Mouse (Mus musculus) thymus, postnatal 25 days (tissue): ENCODE results near the gene Slc24a3.
A peak's percentile ranks its signal among the peaks of the same experiment; 100 is the strongest.

ENCODE experiments used
- DNase-seq: peaks from one replicate; pipeline ENCODE4 v3.0.0; 2022

Gene Slc24a3

GRCm38 (mm10) chr2:145564596-145564995 is 397.0 kb downstream of the Slc24a3 start:
- no peak for DNase-seq

DNA sequence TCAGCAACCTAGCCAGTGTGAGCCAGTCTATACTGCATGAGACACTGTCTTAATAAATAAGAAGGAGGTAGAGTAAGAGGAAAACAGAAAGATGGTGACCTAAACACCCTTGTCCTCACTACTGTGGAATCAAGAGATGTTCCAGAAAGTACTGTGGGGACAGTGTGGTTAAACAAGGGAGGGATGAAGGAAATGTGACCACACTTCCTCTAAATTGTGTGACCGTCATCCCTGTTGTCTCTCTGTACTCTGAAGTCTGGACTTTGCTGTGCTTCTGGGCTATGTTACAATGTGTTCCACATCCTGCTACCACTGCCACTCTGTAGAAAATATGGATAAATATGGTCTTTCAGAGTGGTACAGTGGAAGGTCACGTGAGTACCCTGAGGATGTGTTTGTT is 399.4 kb downstream of the Slc24a3 start:
- DNase-seq, result no peak

DNA sequence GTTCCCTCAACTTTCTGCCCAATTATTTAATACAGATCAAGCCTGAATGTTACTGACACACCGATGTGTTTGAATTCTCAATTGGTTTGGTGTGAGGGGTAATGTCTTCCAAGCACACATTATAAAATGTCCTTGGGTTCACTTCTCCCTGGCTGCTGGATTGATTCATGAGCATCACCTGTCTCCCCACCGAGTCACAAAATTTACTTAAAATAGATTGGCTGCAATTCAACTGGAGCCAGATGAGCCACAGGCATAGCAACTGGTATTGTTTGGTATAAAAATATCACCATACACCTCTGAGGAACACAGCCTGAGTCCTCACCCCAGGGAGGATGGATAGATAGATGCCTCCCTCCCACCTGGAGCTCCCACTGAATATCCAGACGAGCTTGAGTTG is 404.4 kb downstream of the Slc24a3 start:
- DNase-seq, result no peak

GRCm38 (mm10) chr2:145574148-145574547 is 406.6 kb downstream of the Slc24a3 start:
- DNase-seq, result no peak

DNA sequence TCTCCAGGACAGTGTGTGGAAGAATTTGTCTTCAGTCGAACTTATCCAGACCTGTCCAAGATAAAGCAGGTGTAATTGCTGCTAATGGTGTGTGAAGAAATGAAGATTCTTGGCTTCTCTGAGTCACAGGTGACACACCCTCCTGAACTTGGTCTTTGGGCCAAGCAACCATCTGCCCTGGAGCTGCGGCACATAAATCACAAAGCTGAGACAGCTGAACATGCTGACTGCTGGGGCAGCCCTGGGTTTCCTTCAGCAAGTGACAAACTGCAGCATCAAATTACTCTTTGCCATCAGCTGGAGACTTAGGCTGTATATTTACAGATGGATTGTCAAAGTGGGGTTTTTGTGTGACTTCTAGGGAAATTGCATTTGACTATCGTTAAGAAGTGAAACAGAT is 415.5 kb downstream of the Slc24a3 start:
- DNase-seq, result no peak

DNA sequence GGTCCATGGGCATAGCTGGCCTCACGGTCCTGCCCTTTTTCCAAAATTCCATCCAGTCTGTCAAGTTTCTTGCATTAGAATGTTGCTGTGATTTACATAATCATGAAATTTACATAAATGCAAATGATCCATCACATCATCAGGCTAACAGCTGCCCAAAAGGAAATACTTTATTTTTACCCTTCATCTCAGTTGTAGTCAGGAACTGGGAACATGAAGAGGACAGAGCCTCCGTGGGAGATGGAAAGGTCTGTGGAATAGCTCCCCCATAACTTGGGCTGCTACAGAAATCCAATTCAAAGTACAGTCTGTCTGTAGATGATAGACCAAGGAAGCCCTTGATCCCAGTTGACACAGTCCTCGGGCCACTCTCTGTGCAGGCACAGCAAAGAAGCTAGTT is 417.9 kb downstream of the Slc24a3 start:
- no peak for DNase-seq

GRCm38 (mm10) chr2:145588009-145588737 is 420.6 kb downstream of the Slc24a3 start:
- peak; percentile 22 for DNase-seq

DNA sequence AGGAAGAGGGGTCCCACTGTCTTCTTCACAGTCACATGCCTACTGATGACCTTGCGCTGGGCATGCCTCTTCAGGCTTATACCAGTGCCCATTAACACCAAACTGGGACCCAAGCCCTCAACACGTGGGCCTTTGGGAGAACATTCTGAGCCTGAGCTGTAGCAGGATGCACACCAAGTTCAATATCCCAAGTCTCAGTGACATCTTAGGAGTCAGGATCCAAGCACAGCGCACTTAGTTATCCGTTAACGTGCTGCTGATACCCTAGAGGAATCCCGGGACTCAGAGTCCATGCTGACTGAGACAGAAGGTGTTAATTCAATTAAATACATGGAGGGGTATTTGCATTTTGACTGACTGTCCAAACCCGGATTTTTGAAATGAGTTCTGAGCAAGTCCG is 424.3 kb downstream of the Slc24a3 start:
- no peak for DNase-seq

DNA sequence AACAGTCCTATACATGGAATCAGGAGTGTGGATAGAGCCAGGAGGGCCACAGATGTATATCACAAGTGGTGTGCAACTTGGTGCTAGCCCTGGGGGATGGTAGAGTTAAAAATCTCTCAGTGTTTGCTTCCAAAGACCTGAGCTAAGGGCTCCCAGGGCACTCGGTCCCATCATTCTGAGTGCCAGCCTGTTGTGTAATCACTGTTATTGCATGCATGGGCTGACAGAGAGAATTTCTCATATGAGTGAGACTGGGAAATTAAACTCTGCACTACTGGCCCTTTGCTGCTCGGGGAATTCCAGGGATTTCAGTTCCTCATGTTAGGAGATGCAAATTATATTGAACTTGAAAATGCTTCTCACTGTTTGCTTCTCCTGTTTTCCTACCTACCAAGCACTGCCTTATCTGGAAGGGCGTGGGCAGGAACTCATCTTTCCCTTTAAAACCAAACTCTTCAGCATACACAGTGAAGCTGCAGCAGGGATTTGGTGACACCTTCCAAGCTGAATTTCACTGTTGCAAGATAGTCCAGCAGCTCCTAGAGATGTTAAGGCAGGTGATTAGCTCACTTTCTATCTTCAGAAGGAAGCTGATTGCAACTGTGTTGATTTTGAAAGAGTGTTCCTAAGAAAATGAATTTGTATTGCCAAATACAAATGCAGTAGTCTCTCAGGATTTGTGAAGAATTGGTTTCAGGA is 426.2 kb downstream of the Slc24a3 start:
- DNase-seq, result no peak

- DNase-seq, result no peak
Measured at GRCm38 (mm10) chr2:145597866-145598265, 430.3 kb downstream of the Slc24a3 start.

DNA sequence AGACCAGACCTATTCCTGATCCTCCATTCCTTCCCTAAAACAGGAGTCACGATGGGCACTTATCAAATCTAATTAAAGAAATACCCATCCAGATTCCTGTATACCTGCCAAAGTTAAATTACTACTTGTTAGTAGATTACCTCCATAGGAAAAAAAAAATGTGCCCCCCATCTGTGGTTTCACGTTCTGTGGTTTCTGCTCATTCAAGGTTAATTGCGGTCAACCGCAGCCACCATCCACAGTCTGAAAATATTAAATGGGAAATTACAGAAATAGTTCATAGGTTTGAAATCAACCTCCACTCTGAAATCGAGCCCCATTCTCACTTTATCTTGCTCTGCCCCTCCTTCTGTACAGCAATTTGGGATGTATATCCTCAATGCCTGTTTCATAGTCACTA is 440.3 kb downstream of the Slc24a3 start:
- no peak for DNase-seq

- peak; percentile 45 for DNase-seq
Measured at GRCm38 (mm10) chr2:145610796-145611705, 443.5 kb downstream of the Slc24a3 start.

- DNase-seq, result no peak
Measured at GRCm38 (mm10) chr2:145612937-145613336, 445.4 kb downstream of the Slc24a3 start.

DNA sequence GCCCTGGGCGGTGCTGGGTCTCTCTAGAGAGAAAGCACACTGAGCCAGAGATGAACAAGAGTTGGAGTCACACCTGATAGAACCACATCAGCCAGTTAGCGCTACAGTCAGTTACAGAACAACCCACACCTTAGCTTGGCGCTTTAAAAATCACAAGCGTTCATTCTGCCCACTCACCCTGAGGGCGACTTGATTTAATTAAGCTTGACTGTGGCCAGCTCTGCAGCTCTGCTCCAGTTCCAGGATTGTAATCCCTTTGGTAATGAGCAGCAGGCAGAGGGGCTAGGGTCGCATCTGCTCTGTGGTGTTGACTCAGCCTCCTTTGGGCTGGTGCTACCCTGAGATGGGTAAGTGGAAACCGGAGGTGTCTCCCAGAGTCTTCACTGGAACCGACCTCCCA is 446.2 kb downstream of the Slc24a3 start:
- DNase-seq, result no peak

- no peak for DNase-seq
Measured at GRCm38 (mm10) chr2:145619688-145620087, 452.1 kb downstream of the Slc24a3 start.

DNA sequence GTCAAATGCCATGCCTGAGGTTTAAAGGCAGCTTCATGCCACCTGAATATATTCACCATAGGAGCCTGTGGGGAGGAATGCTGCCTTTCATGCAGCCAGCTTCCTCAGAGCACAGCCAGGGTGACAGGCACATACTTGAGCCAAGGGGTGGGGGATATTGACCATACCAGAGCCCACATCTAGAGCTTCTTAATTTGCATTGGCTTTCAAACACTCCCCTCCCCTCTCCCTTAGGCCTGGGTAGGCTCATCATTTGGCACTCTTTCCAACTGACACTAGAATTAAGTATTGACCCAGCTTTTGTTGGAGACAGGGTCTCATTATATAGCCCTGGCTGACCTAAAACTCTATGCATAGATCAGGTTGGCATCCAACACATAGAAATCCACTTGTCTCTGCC is 453.2 kb downstream of the Slc24a3 start:
- no peak for DNase-seq

GRCm38 (mm10) chr2:145621119-145621518 is 453.6 kb downstream of the Slc24a3 start:
- no peak for DNase-seq

DNA sequence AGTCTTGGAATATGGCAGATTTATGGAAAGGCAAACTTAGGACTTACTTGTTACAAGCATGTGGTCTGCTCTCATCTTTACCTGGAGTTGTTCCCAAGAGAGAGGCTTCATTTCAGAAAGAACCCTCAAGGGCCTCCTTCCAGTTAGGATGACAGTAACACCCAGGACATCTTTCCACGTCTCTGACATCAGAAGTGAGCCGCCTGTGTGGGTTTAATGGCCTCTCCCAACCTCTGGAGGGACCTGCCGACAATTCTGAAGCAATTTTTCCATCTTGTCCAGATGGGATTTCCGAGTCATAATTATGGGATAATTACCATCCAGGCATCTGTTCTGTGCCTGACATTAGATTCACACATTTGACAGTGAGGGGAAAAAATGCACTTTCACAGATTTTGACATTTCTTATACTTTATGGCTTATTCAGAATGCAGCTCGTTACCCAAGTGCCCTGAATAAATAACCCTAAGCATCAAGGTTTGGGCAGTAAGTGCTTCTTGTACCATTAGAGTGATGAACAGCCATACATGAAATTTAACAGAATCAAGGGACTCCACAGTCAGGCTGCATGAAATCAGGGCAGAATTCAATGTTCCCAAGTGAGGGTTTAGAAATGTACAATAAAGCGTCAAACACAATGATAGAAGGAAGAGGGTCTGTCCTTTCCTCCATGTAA is 463.7 kb downstream of the Slc24a3 start:
- DNase-seq, result no peak

DNA sequence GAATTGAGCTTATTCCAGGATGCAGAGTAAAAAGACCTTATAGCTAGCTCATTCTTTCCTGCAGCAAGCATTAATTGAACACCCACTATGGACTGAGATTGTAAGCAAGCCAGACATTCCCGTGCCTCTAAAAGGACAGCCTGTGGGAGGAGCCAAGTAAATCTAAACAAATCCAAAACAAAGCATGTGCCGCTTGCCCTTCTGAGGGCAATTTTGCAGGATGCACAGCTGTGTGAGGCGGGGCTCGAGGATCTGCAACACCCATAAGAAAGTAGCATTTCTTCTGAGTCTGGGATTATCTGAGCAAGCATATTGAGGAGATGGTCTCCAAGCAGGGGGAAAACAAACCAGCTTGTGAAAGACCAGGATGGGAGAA is 464.2 kb downstream of the Slc24a3 start:
- no peak for DNase-seq

DNA sequence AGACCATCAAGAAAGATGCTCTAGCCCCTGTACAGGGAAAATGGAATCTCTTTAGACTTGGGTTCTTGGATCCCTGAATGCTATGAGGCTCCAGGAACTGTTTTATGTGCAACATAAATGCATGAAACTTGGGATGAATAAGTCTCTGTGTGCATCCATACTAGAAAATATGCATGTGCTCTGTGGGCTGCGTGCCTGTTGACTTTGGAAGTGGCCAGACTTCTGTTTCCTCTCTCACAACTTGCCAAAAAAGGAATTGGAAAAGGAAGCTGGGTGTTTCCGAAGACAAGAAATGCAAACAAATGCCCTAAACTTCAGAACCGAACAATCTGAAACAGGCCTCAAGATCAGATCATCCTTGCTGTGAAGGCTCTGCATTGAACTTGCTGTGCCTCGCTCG is 466.3 kb downstream of the Slc24a3 start:
- DNase-seq, result no peak

DNA sequence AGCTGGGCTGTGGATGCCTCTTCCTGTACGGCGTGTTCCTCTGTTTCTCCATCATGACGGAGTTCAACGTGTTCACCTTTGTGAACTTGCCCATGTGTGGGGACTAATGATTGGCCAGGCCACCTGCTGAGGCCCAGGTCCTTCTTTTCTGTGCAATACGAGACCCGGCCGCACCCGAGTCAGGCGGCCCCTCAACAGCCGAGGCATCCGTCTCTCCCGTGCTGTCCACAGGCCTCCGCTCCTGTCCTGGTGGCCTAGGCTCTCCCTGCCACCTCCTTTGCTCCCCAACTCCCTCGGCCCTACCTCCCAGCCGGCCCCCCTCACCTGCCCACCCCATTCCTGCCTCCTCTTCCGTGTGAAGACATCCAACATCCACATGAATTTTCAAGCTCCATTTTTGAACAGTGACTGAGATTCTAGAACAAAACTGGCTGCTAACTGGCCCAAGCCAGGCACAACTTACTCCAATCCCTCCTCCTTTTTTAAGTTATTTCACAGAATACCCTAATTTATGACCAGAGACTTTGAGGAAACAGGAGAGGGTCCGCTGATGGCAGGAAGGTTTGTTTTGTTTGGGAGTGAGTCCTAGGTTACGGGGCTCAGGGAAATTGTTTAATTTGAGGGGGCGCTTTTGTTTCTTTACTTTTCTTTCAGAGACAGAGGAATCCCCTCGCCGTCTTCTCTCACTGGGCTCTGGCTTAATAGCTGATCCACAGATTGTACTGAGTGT is 472.9 kb downstream of the Slc24a3 start:
- DNase-seq, result no peak

DNA sequence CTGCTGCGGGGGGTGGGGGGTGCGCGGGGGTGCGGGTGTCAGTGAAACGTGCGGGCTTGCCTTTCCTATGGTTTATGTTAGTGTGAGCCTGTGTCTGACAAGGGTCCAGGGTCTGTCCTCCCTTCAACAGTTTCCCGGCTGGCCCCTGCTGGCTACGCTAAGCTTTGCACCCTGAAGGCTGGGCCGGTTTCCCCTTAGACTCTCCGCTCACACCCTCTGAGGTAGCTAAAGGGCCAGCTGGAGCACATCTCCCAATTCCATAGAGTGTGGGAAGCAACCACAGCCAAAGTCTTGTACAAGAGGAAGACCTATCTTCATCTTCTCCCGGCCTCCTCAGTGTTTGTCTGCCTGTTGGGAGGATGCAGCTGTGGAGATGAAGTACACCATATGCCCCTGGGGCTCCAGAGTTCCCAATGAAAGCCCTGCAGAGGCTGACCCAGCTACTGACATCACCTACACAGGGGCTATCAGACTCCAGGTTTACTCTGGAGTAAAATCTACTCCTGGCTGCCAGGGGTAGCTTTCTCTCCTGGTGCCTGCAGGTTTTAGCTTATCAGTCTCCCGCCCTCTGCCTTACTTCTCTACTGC is 487.9 kb downstream of the Slc24a3 start:
- no peak for DNase-seq
